Mouse (Mus musculus): ENCODE data around the gene 1700021F07Rik. TPM values are rescaled to one million over a fixed set of nuclear protein-coding genes. Genes with fewer than 3 reads are reported as not detected.

The 1700021F07Rik gene
- total and polyA plus RNA-seq, 3 experiments = not detected

DNA sequence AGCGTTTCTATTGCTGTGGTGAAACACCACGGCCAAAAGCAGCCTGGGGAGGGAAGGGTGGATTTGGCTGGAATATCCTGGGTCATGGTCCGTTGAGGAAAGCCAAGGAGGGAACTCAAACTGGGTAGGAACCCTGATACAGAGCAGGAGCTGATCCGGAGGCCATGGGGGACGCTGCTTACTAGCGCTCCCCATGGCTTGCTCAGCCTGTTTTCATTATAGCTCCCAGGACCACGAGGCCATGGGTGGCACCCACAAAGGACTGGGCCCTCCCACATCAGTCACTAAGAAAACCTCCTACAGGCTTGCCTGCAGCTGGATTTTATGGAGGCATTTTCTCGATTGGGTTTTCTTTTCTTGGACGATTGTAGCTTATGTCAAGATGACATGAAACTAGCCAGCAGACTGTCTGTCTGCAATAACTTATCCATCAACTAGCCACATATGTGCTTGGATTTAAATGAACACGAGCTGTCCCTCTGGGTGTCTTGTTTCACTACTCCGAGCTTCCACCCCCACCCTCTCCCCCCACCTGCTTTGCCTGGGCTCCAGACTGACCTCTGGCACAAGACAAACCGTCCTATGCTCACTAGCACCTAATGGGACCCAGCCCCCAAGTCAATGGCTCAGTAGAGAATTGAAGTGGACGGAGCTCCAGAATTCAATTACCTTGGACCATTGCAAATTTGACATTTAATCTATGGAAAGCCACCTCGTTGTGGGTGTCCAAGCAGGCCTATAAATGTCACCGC, 10.5 kb downstream of the 1700021F07Rik start:
- dilution Hi-C loops (cut with MboI; ENCODE audit: extremely low pct_ligation_motif_present, extremely low pct_unique_long_range_greater_than_20kb, low sequenced_read_pairs) = no loop called here
- Histone ChIP-seq H3K4me3 (replicated peaks in 1 of 3; ENCODE audit: low read depth in 2 of 3, low read length in 2 of 3, poor library complexity in 1 of 3) (no peak overlapping the region), H3K79me2 (replicated peaks; ENCODE audit: control insufficient read depth, extremely low read depth, insufficient read depth, poor library complexity, severe bottlenecking) (no peaks in the 10 kb centered on the region), H3K27me3 (replicated peaks) (peaks cover 44% of the 10 kb centered on the region), H3K4me2 (ENCODE audit: insufficient read depth, low read depth, poor library complexity, severe bottlenecking) (no peak overlapping the region), H3K9me3 (replicated peaks; ENCODE audit: low read length) (no peaks in the 10 kb centered on the region), H3K4me1 (ENCODE audit: control insufficient read depth in 1 of 2, insufficient read depth in 2 of 2) (peaks cover 3 to 6% of the 10 kb centered on the region in 2 experiments; a peak in 2 of 4 replicates), H3K27ac (ENCODE audit: insufficient read depth, low read depth) (no peak overlapping the region), H3K36me3 (replicated peaks in 1 of 2; ENCODE audit: control insufficient read depth in 1 of 2, insufficient read depth in 1 of 2, low read length in 1 of 2) (no peaks in the 10 kb centered on the region), H3K9ac (ENCODE audit: insufficient read depth, low read depth) (no peak overlapping the region)
- in situ Hi-C loops (cut with MboI; ENCODE audit: low pct_ligation_motif_present, low pct_unique_long_range_greater_than_20kb, low sequenced_read_pairs) = no loop called here
- no peak for TF ChIP-seq POLR2AphosphoS2 (IDR thresholded peaks at IDR 0.05; ENCODE audit: low read depth, low read length)
- no peak for TF ChIP-seq NRF1 (IDR thresholded peaks at IDR 0.05; ENCODE audit: low read depth, low read length)
- TF ChIP-seq MXI1 (IDR thresholded peaks at IDR 0.05; ENCODE audit: low read depth, low read length) = no peak
- TF ChIP-seq ETS1 (conservative IDR thresholded peaks at IDR 0.05; ENCODE audit: low read depth, low read length) = no peak
- no peak for TF ChIP-seq E2F4 (IDR thresholded peaks at IDR 0.05; ENCODE audit: insufficient replicate concordance, low read depth, low read length)
- no peak for TF ChIP-seq BHLHE40 (IDR thresholded peaks at IDR 0.05; ENCODE audit: low read depth, low read length)
- TF ChIP-seq GABPA (IDR thresholded peaks at IDR 0.05; ENCODE audit: insufficient replicate concordance, low read depth, low read length) = no peak
- TF ChIP-seq MAFK (IDR thresholded peaks at IDR 0.05; ENCODE audit: insufficient replicate concordance, low read length) = no peak
- TF ChIP-seq EP300 (IDR thresholded peaks at IDR 0.05; ENCODE audit: low read length) = no peak
- TF ChIP-seq TBP (conservative IDR thresholded peaks at IDR 0.05; ENCODE audit: low read depth, low read length) = no peak
- no peak for TF ChIP-seq TCF12 (IDR thresholded peaks at IDR 0.05; ENCODE audit: low read depth, low read length)
- no peak for TF ChIP-seq ZKSCAN1 (IDR thresholded peaks at IDR 0.05; ENCODE audit: borderline replicate concordance, low read depth, low read length)
- no peak for TF ChIP-seq ZC3H11A (IDR thresholded peaks at IDR 0.05; ENCODE audit: low read depth, low read length)
- no peak for TF ChIP-seq CHD1 (IDR thresholded peaks at IDR 0.05; ENCODE audit: low read depth, low read length)
- TF ChIP-seq SIN3A (IDR thresholded peaks at IDR 0.05; ENCODE audit: low read length) = no peak
- no peak for TF ChIP-seq MEF2A (IDR thresholded peaks at IDR 0.05; ENCODE audit: borderline replicate concordance, low read depth, low read length)
- DNase-seq (ENCODE audit: extremely low read depth) = no peak

DNA sequence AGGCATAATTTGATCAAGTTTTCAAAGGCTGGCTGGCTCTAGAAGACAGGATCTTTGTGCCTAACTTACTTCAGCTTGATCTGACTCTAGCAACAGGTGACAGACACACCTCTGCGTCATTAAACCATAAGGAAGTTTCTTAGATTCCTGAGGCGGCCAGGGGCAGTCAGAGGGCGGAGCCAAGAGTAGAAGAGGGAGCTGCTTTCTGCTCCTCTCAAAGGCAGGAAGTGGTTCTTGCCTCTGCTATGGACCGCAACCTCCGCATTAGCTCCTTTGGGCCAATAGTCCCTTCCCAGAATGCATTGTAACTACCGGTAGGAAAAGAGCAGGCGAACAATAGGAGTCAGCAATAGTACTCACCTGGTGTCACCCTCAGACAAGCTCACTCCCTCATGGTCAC, 12.2 kb downstream of the 1700021F07Rik start:
- no peak overlapping the region for H3K27ac ChIP-seq (ENCODE audit: insufficient read depth, low read depth)
- DNase-seq (ENCODE audit: extremely low read depth) = no peak
- no peaks in the 10 kb centered on the region for H3K79me2 ChIP-seq (replicated peaks; ENCODE audit: control insufficient read depth, extremely low read depth, insufficient read depth, poor library complexity, severe bottlenecking)
- H3K9ac ChIP-seq (ENCODE audit: insufficient read depth, low read depth) = no peak overlapping the region
- H3K27me3 ChIP-seq (replicated peaks) = peaks cover 51% of the 10 kb centered on the region
- in situ Hi-C loops (cut with MboI; ENCODE audit: low pct_ligation_motif_present, low pct_unique_long_range_greater_than_20kb, low sequenced_read_pairs) (no loop called here), dilution Hi-C loops (cut with MboI; ENCODE audit: extremely low pct_ligation_motif_present, extremely low pct_unique_long_range_greater_than_20kb, low sequenced_read_pairs) (no loop called here)
- no peaks in the 10 kb centered on the region for H3K9me3 ChIP-seq (replicated peaks; ENCODE audit: low read length)
- no peaks in the 10 kb centered on the region for H3K36me3 ChIP-seq (replicated peaks in 1 of 2; ENCODE audit: control insufficient read depth in 1 of 2, insufficient read depth in 1 of 2, low read length in 1 of 2)
- no peak for TF ChIP-seq NRF1 (IDR thresholded peaks at IDR 0.05; ENCODE audit: low read depth, low read length)
- no peak for TF ChIP-seq NELFE (IDR thresholded peaks at IDR 0.05; ENCODE audit: low read depth, low read length)
- TF ChIP-seq RCOR1 (conservative IDR thresholded peaks at IDR 0.05; ENCODE audit: low read depth, low read length) = no peak
- no peak for TF ChIP-seq USF1 (IDR thresholded peaks at IDR 0.05; ENCODE audit: low read depth, low read length)
- TF ChIP-seq ZKSCAN1 (IDR thresholded peaks at IDR 0.05; ENCODE audit: borderline replicate concordance, low read depth, low read length) = no peak
- TF ChIP-seq JUN (IDR thresholded peaks at IDR 0.05; ENCODE audit: insufficient read depth, low read depth, low read length) = no peak
- no peak for TF ChIP-seq USF2 (conservative IDR thresholded peaks at IDR 0.05; ENCODE audit: low read depth, low read length)
- TF ChIP-seq MEF2A (IDR thresholded peaks at IDR 0.05; ENCODE audit: borderline replicate concordance, low read depth, low read length) = no peak
- TF ChIP-seq MXI1 (IDR thresholded peaks at IDR 0.05; ENCODE audit: low read depth, low read length) = no peak
- TF ChIP-seq CHD2 (IDR thresholded peaks at IDR 0.05; ENCODE audit: low read length) = no peak
- TF ChIP-seq MAX (IDR thresholded peaks at IDR 0.05; ENCODE audit: low read length) = no peak
- no peak overlapping the region for H3K4me2 ChIP-seq (ENCODE audit: insufficient read depth, low read depth, poor library complexity, severe bottlenecking)
- peaks cover 0 to 2% of the 10 kb centered on the region in 2 experiments; a peak in 1 of 4 replicates for H3K4me1 ChIP-seq (ENCODE audit: control insufficient read depth in 1 of 2, insufficient read depth in 2 of 2)
- no peak overlapping the region for H3K4me3 ChIP-seq (replicated peaks in 1 of 3; ENCODE audit: low read depth in 2 of 3, low read length in 2 of 3, poor library complexity in 1 of 3)
